Mouse (Mus musculus) kidney, adult 2 months (tissue): ENCODE data around the gene Etl4. TPM values are rescaled to one million over a fixed set of nuclear protein-coding genes. Genes with fewer than 3 reads are reported as not detected.
A peak's percentile ranks its signal among the peaks of the same experiment; 100 is the strongest.

Source experiments
- DNase-seq: peaks from one replicate; pipeline ENCODE4 v3.0.0; 2021
- H3K27ac ChIP-seq: fragments of 200-500 bp; 2 replicates; pipeline ENCODE4 v1.5.1; 2012; ENCODE audit warnings: low read depth, low read length, control low read depth, inconsistent platforms; ENCODE audit not compliant: insufficient read depth
- H3K27me3 ChIP-seq: fragments of 200-500 bp; replicated peaks from 2 replicates; pipeline ENCODE4 v1.6.1; 2012; ENCODE audit warnings: mild to moderate bottlenecking, moderate library complexity, low read length, inconsistent platforms; ENCODE audit not compliant: control insufficient read depth, insufficient read depth
- H3K36me3 ChIP-seq: fragments of 200-500 bp; 2 replicates; pipeline ENCODE4 v1.6.1; 2012; ENCODE audit warnings: mild to moderate bottlenecking, moderate library complexity, low read length, inconsistent platforms; ENCODE audit not compliant: control insufficient read depth, insufficient read depth
- H3K4me1 ChIP-seq: fragments of 200-500 bp; 2 replicates; pipeline ENCODE4 v1.6.1; 2011; ENCODE audit warnings: low read length; ENCODE audit not compliant: control insufficient read depth, insufficient read depth
- H3K4me3 ChIP-seq: fragments of 200-500 bp; 2 replicates; pipeline ENCODE4 v1.5.1; 2011; ENCODE audit warnings: mild to moderate bottlenecking, low read depth, low read length, control low read depth; ENCODE audit not compliant: insufficient read depth
- CTCF ChIP-seq: fragments of 200-500 bp; conservative IDR thresholded peaks from 2 replicates; pipeline ENCODE4 v1.5.1; 2011; ENCODE audit warnings: low read depth, mild to moderate bottlenecking, control low read depth, low read length, moderate library complexity, mixed read lengths; ENCODE audit not compliant: insufficient read depth, insufficient read length
- POLR2A ChIP-seq: fragments of 200-500 bp; IDR thresholded peaks from one replicate; pipeline ENCODE4 v1.6.1; 2011; ENCODE audit warnings: low read depth, low read length, control low read depth
- WGBS: fragments of 180-500 bp; shearing (Covaris S2); methylation state at CpG from one replicate; pipeline ENCODE4 v1.1.7; 2018; 5-methylcytosine and 5-hydroxymethylcytosine counted together
- polyA plus RNA-seq: library from polyadenylated mRNA; depleted of rRNA; stranded (reverse); fragments of >200 nt; gene quantifications from 2 replicates; pipeline ENCODE4 v1.2.3, GENCODE M21; 2012

Etl4 gene
- polyA plus RNA-seq, 1 experiment, result 21.4 TPM

- Histone ChIP-seq H3K4me3 (no peak overlapping the region), H3K27me3 (no peaks in the 10 kb centered on the region), H3K4me1 (no peaks in the 10 kb centered on the region), H3K36me3 (no peaks in the 10 kb centered on the region), H3K27ac (no peak overlapping the region)
- no peak for DNase-seq
- 63% methylated on average over 5 of the region's 5 CpGs for WGBS
- TF ChIP-seq CTCF (no peak), POLR2A (no peak)
Observed at GRCm38 (mm10) chr2:20407101-20407500, 497.5 kb downstream of the Etl4 start.

- WGBS, result 95% methylated on average over 4 of the region's 4 CpGs
- no peak overlapping the region for H3K27ac ChIP-seq
- H3K4me3 ChIP-seq, result no peak overlapping the region
- no peaks in the 10 kb centered on the region for H3K27me3 ChIP-seq
- 0 out of 2 replicates have a peak, but pooled peaks have one; percentile 13 for TF ChIP-seq CTCF
- no peak for TF ChIP-seq POLR2A
- H3K36me3 ChIP-seq, result no peaks in the 10 kb centered on the region
- no peaks in the 10 kb centered on the region for H3K4me1 ChIP-seq
- no peak for DNase-seq
Observed at GRCm38 (mm10) chr2:20414856-20415255, 505.3 kb downstream of the Etl4 start.

GRCm38 (mm10) chr2:20416934-20417614 is 507.5 kb downstream of the Etl4 start:
- WGBS, result 47% methylated on average over 8 of the region's 8 CpGs
- Histone ChIP-seq H3K36me3 (no peaks in the 10 kb centered on the region), H3K4me3 (no peak overlapping the region), H3K27me3 (no peaks in the 10 kb centered on the region), H3K4me1 (no peaks in the 10 kb centered on the region), H3K27ac (no peak overlapping the region)
- no peak for TF ChIP-seq CTCF
- TF ChIP-seq POLR2A, result no peak
- DNase-seq, result peak; percentile 55

- no peak for DNase-seq
- Histone ChIP-seq H3K4me3 (no peak overlapping the region), H3K36me3 (no peaks in the 10 kb centered on the region), H3K27ac (no peak overlapping the region), H3K27me3 (no peaks in the 10 kb centered on the region), H3K4me1 (no peaks in the 10 kb centered on the region)
- TF ChIP-seq CTCF, result no peak
- TF ChIP-seq POLR2A, result no peak
- 85% methylated on average over 6 of the region's 6 CpGs for WGBS
Observed at GRCm38 (mm10) chr2:20417998-20418397, 508.4 kb downstream of the Etl4 start.

GRCm38 (mm10) chr2:20419975-20420374 is 510.4 kb downstream of the Etl4 start:
- WGBS, result 22% methylated on average over 6 of the region's 6 CpGs

GRCm38 (mm10) chr2:20422275-20422674 is 512.7 kb downstream of the Etl4 start:
- H3K4me1 ChIP-seq, result no peaks in the 10 kb centered on the region
- TF ChIP-seq POLR2A (no peak), CTCF (no peak)
- H3K27me3 ChIP-seq, result no peaks in the 10 kb centered on the region
- DNase-seq, result peak; percentile 12
- no peak overlapping the region for H3K4me3 ChIP-seq
- H3K27ac ChIP-seq, result no peak overlapping the region
- WGBS, result 37% methylated on average over 4 of the region's 4 CpGs
- no peaks in the 10 kb centered on the region for H3K36me3 ChIP-seq

More at GRCm38 (mm10) chr2:20419975-20420374, 510.4 kb downstream of the Etl4 start:
- Histone ChIP-seq H3K27ac (no peak overlapping the region), H3K27me3 (no peaks in the 10 kb centered on the region), H3K4me1 (no peaks in the 10 kb centered on the region), H3K36me3 (no peaks in the 10 kb centered on the region), H3K4me3 (no peak overlapping the region)
- DNase-seq, result peak; percentile 73
- TF ChIP-seq POLR2A, result no peak
- TF ChIP-seq CTCF, result no peak

GRCm38 (mm10) chr2:20433656-20434055 is 524.1 kb downstream of the Etl4 start:
- DNase-seq, result peak; percentile 18
- H3K4me1 ChIP-seq, result no peaks in the 10 kb centered on the region
- no peak overlapping the region for H3K4me3 ChIP-seq
- TF ChIP-seq POLR2A, result no peak
- no peak for TF ChIP-seq CTCF
- 73% methylated on average over 2 of the region's 2 CpGs for WGBS
- H3K36me3 ChIP-seq, result no peaks in the 10 kb centered on the region
- no peaks in the 10 kb centered on the region for H3K27me3 ChIP-seq
- no peak overlapping the region for H3K27ac ChIP-seq
